Mouse (Mus musculus): ENCODE results near the gene Dusp10.

GRCm38 (mm10) chr1:184040906-184041305 lies 27.8 kb downstream of the Dusp10 start:
- no peak for TF ChIP-seq CTCF (IDR thresholded peaks at IDR 0.05; ENCODE audit: borderline replicate concordance, extremely low read depth, insufficient read depth, insufficient read length)
- no peak for TF ChIP-seq POLR2A (IDR thresholded peaks at IDR 0.05; ENCODE audit: borderline replicate concordance, extremely low read depth, insufficient read depth, insufficient read length, poor library complexity, severe bottlenecking)

Measured in brain, embryonic 14.5 days (tissue).